ENCODE assay signal across 8 mouse cellular contexts in genomic region chr5:129008412-129008826, GRCm38 (mm10). TPM values are rescaled to one million over a fixed set of nuclear protein-coding genes. Genes with fewer than 3 reads are reported as not detected.
DNase-seq lines count a peak whose midpoint lies in the region; ATAC-seq and TF ChIP-seq lines count a peak whose summit lies in the region.

Stx2 (minus strand) TSS chr5:129008574.

- no peak; a peak in 2 of 4 replicates for TF ChIP-seq EP300 in MEL (IDR thresholded peaks at IDR 0.05; ENCODE audit: low read depth in 1 of 2, low read length in 2 of 2)

- TF ChIP-seq CTCF in MEL (IDR thresholded peaks at IDR 0.05 in 2 of 3, conservative IDR thresholded peaks at IDR 0.05 in 1 of 3; ENCODE audit: control insufficient read depth in 1 of 3, insufficient read depth in 1 of 3, low read depth in 2 of 3, low read length in 3 of 3, poor library complexity in 1 of 3, severe bottlenecking in 1 of 3) = no peak
- TF ChIP-seq CTCF in cerebellum, adult 2 months (IDR thresholded peaks at IDR 0.05; ENCODE audit: borderline replicate concordance, insufficient read depth, low read depth, low read length) = no peak
- no peak for TF ChIP-seq CTCF in forebrain, postnatal 0 days (IDR thresholded peaks at IDR 0.05; ENCODE audit: low read depth)
- no peak for TF ChIP-seq CTCF in layer of hippocampus, adult 2 months (conservative IDR thresholded peaks at IDR 0.05)
- no peak for TF ChIP-seq CTCF in lung, adult 2 months (IDR thresholded peaks at IDR 0.05; ENCODE audit: insufficient read depth, low read length)

- H3K4me1 ChIP-seq in MEL (ENCODE audit: control insufficient read depth in 1 of 2, insufficient read depth in 2 of 2, low read length in 2 of 2) = peaks cover 8 to 55% of the 10 kb centered on the region in 2 experiments
- no peaks in the 10 kb centered on the region for H3K4me1 ChIP-seq in cerebellum, adult 2 months (ENCODE audit: control insufficient read depth, insufficient read depth, low read length)
- 0 out of 2 replicates have a peak, but pooled peaks cover 8% of the 10 kb centered on the region for H3K4me1 ChIP-seq in forebrain, postnatal 0 days (ENCODE audit: insufficient read depth)
- peaks cover 2% of the 10 kb centered on the region for H3K4me1 ChIP-seq in lung, adult 2 months (ENCODE audit: control insufficient read depth, insufficient read depth, low read length)
- H3K4me1 ChIP-seq in neural tube, embryonic 15.5 days = peaks cover 24% of the 10 kb centered on the region

- H3K9ac ChIP-seq in MEL (ENCODE audit: control insufficient read depth, low read depth, low read length, poor library complexity, severe bottlenecking) = peak within 1 kb of the TSS; percentile 99
- H3K9ac ChIP-seq in forebrain, postnatal 0 days = peak within 1 kb of the TSS; percentile 73
- H3K9ac ChIP-seq in neural tube, embryonic 15.5 days (replicated peaks) = peak within 1 kb of the TSS; percentile 68

- ATAC-seq in forebrain, postnatal 0 days = peak; percentile 95
- ATAC-seq in neural tube, embryonic 15.5 days (ENCODE audit: low FRiP score) = peak; percentile 86

- 1% methylated on average over 39 of the region's 39 CpGs for WGBS in cerebellum, adult 2 months
- WGBS in forebrain, postnatal 0 days = under 1% methylated on average over 39 of the region's 39 CpGs
- WGBS in lung, adult 2 months = under 1% methylated on average over 32 of the region's 39 CpGs
- under 1% methylated on average over 39 of the region's 39 CpGs for WGBS in neural tube, embryonic 15.5 days

- intact Hi-C loops in heart, postnatal 36 days (cut with DNase I) = loop anchor here (1.0 kb wide), 1 partner anchor 12 kb away; the partner anchor contains the start of gene Ran

- peak; percentile 72 to 80 for TF ChIP-seq POLR2A in MEL (IDR thresholded peaks at IDR 0.05; ENCODE audit: control insufficient read depth in 1 of 2, insufficient read depth in 1 of 2, low read depth in 1 of 2, low read length in 2 of 2, poor library complexity in 1 of 2)
- TF ChIP-seq POLR2A in cerebellum, adult 2 months (IDR thresholded peaks at IDR 0.05; ENCODE audit: borderline replicate concordance, insufficient read depth, low read length) = peak; percentile 39; the same call in 1 of the 2 replicates
- TF ChIP-seq POLR2A in lung, adult 2 months (IDR thresholded peaks at IDR 0.05; ENCODE audit: borderline replicate concordance, extremely low read depth, low read depth, low read length) = 0 out of 2 replicates have a peak, but pooled peaks have one; percentile 26

- H3K4me3 ChIP-seq in MEL (ENCODE audit: control insufficient read depth in 1 of 2, insufficient read depth in 1 of 2, low read depth in 2 of 2, low read length in 2 of 2) = peak within 1 kb of the TSS; percentile 95 to 98
- H3K4me3 ChIP-seq in cerebellum, adult 2 months (replicated peaks; ENCODE audit: insufficient read depth, low read depth, low read length) = peak within 1 kb of the TSS; percentile 78
- peak within 1 kb of the TSS; percentile 79 for H3K4me3 ChIP-seq in forebrain, postnatal 0 days (ENCODE audit: low read depth, low read length)
- H3K4me3 ChIP-seq in layer of hippocampus, adult 2 months = peak within 1 kb of the TSS; percentile 81
- H3K4me3 ChIP-seq in lung, adult 2 months (replicated peaks; ENCODE audit: extremely low read depth, low read depth, low read length) = peak within 1 kb of the TSS; percentile 67
- H3K4me3 ChIP-seq in neural tube, embryonic 15.5 days (replicated peaks) = peak within 1 kb of the TSS; percentile 63

- H3K27ac ChIP-seq in MEL (ENCODE audit: control insufficient read depth, low read depth, low read length) = peak within 1 kb of the TSS; percentile 98
- no peak within 1 kb of the TSS for H3K27ac ChIP-seq in cerebellum, adult 2 months (ENCODE audit: insufficient read depth, low read length)
- peak within 1 kb of the TSS; percentile 50; the same call in 1 of the 2 replicates for H3K27ac ChIP-seq in forebrain, postnatal 0 days (ENCODE audit: low read depth, low read length)
- H3K27ac ChIP-seq in layer of hippocampus, adult 2 months = peak within 1 kb of the TSS; percentile 94
- peak within 1 kb of the TSS; percentile 60; the same call in 1 of the 2 replicates for H3K27ac ChIP-seq in neural tube, embryonic 15.5 days (replicated peaks)

- H3K79me2 ChIP-seq in MEL (ENCODE audit: control insufficient read depth, insufficient read depth, low read length, poor library complexity) = peaks cover 39% of the 10 kb centered on the region

- no peak for TF ChIP-seq RAD21 in MEL (IDR thresholded peaks at IDR 0.05; ENCODE audit: low read depth, low read length)

- H3K4me2 ChIP-seq in forebrain, postnatal 0 days (ENCODE audit: low read depth) = peak within 1 kb of the TSS; percentile 73
- peak within 1 kb of the TSS; percentile 77 for H3K4me2 ChIP-seq in neural tube, embryonic 15.5 days

- no peaks in the 10 kb centered on the region for H3K27me3 ChIP-seq in MEL (ENCODE audit: control insufficient read depth in 1 of 2, insufficient read depth in 2 of 2, low read length in 2 of 2)
- H3K27me3 ChIP-seq in cerebellum, adult 2 months (ENCODE audit: control insufficient read depth, insufficient read depth, low read length) = no peaks in the 10 kb centered on the region; the same call in 1 of the 2 replicates
- H3K27me3 ChIP-seq in forebrain, postnatal 0 days (ENCODE audit: insufficient read depth, low read length) = no peaks in the 10 kb centered on the region
- H3K27me3 ChIP-seq in neural tube, embryonic 15.5 days (replicated peaks) = no peaks in the 10 kb centered on the region

- H3K9me3 ChIP-seq in MEL (replicated peaks; ENCODE audit: insufficient read depth, low read length) = no peaks in the 10 kb centered on the region
- no peaks in the 10 kb centered on the region for H3K9me3 ChIP-seq in forebrain, postnatal 0 days (ENCODE audit: low read length)
- H3K9me3 ChIP-seq in neural tube, embryonic 15.5 days (replicated peaks) = no peaks in the 10 kb centered on the region

- DNase-seq in MEL (ENCODE audit: low read depth, low spot score) = peak; percentile 92
- DNase-seq in cerebellum, adult 2 months = peak; percentile 90 to 91
- peak; percentile 90 for DNase-seq in forebrain, postnatal 0 days
- DNase-seq in heart, postnatal 36 days = peak; percentile 94
- peak; percentile 92 to 93 for DNase-seq in layer of hippocampus, adult 2 months (ENCODE audit: low spot score in 2 of 2)
- DNase-seq in lung, adult 2 months = peak; percentile 89
- DNase-seq in testis, postnatal 10 days (ENCODE audit: low spot score) = peak; percentile 97

- H3K36me3 ChIP-seq in MEL (ENCODE audit: control insufficient read depth in 1 of 2, insufficient read depth in 2 of 2, low read length in 2 of 2) = peaks cover 2 to 38% of the 10 kb centered on the region in 2 experiments; a peak in 2 of 4 replicates
- H3K36me3 ChIP-seq in forebrain, postnatal 0 days (ENCODE audit: insufficient read depth) = peaks cover 7% of the 10 kb centered on the region; the same call in 1 of the 2 replicates
- peaks cover 7% of the 10 kb centered on the region; the same call in 1 of the 2 replicates for H3K36me3 ChIP-seq in neural tube, embryonic 15.5 days

TF ChIP-seq in MEL, 35 proteins besides CTCF, POLR2A, EP300 and RAD21 (continues in another document):
- TF ChIP-seq GABPA (IDR thresholded peaks at IDR 0.05; ENCODE audit: low read depth, low read length) (no peak), POLR2AphosphoS2 (IDR thresholded peaks at IDR 0.05; ENCODE audit: low read length) (peak; percentile 51; the same call in 1 of the 2 replicates), JUND (IDR thresholded peaks at IDR 0.05; ENCODE audit: low read depth, low read length) (no peak), ETS1 (IDR thresholded peaks at IDR 0.05; ENCODE audit: low read depth, low read length) (peak; percentile 28; the same call in 1 of the 2 replicates), MXI1 (IDR thresholded peaks at IDR 0.05; ENCODE audit: low read depth, low read length) (peak; percentile 43; the same call in 1 of the 2 replicates), TCF12 (IDR thresholded peaks at IDR 0.05; ENCODE audit: low read depth, low read length) (peak; percentile 56; the same call in 1 of the 2 replicates), MEF2A (IDR thresholded peaks at IDR 0.05; ENCODE audit: extremely low read depth, insufficient replicate concordance, low read depth, low read length, poor library complexity, severe bottlenecking) (no peak), NELFE (IDR thresholded peaks at IDR 0.05; ENCODE audit: low read depth, low read length) (peak; percentile 68), ZC3H11A (IDR thresholded peaks at IDR 0.05; ENCODE audit: low read depth, low read length) (no peak), SIN3A (IDR thresholded peaks at IDR 0.05; ENCODE audit: low read length) (no peak; the same call in 1 of the 2 replicates), ZMIZ1 (IDR thresholded peaks at IDR 0.05; ENCODE audit: low read depth, low read length) (no peak), E2F4 (IDR thresholded peaks at IDR 0.05; ENCODE audit: borderline replicate concordance, low read depth, low read length) (no peak), MYB (IDR thresholded peaks at IDR 0.05; ENCODE audit: low read depth, low read length) (no peak), BHLHE40 (IDR thresholded peaks at IDR 0.05; ENCODE audit: borderline replicate concordance, low read depth, low read length) (no peak), KAT2A (conservative IDR thresholded peaks at IDR 0.05; ENCODE audit: low read depth, low read length) (no peak; the same call in 1 of the 2 replicates), NRF1 (IDR thresholded peaks at IDR 0.05; ENCODE audit: insufficient read depth, low read depth, low read length, poor library complexity, severe bottlenecking) (peak; percentile 95), CHD1 (IDR thresholded peaks at IDR 0.05; ENCODE audit: low read depth, low read length) (no peak), HCFC1 (IDR thresholded peaks at IDR 0.05; ENCODE audit: low read depth, low read length) (peak; percentile 58; the same call in 1 of the 2 replicates), RCOR1 (IDR thresholded peaks at IDR 0.05; ENCODE audit: low read depth, low read length) (0 out of 2 replicates have a peak, but pooled peaks have one; percentile 20), ELF1 (IDR thresholded peaks at IDR 0.05; ENCODE audit: low read depth, low read length) (peak; percentile 73), GATA1 (IDR thresholded peaks at IDR 0.05; ENCODE audit: low read depth, low read length) (no peak)

RNA-seq across cellular contexts. Expression of gene Stx2, which starts in this region (rescaled TPM):
- total RNA-seq in MEL (2012; rRNA removed) = 69.0 and 84.8 TPM in 2 replicates
- 10 to 100 TPM in 1 of 2 experiments, not detected in 1; 97.1 TPM for polyA plus RNA-seq in MEL (2012; ENCODE audit: insufficient read depth in 1 of 2, insufficient read length in 2 of 2, low read depth in 1 of 2, low replicate concordance in 2 of 2, missing spikeins in 1 of 2)
- 21.4 and 21.8 TPM in 2 replicates for polyA plus RNA-seq in cerebellum, adult 2 months (2012; rRNA removed)
- total RNA-seq in forebrain, postnatal 0 days (2014; rRNA removed) = 17.4 and 18.5 TPM in 2 replicates
- polyA plus RNA-seq in forebrain, postnatal 0 days (2015; fragmentation: Nextera tagmentation; extraction: Ambion mirVana) = 9.4 and 12.5 TPM in 2 replicates
- total RNA-seq in heart, postnatal 36 days (2021) = 10 to 100 TPM; 12.2 to 20.5 TPM
- 10 to 100 TPM; 30.9 to 31.8 TPM for total RNA-seq in layer of hippocampus, adult 2 months (2021)
- 21.3 and 26.9 TPM in 2 replicates for polyA plus RNA-seq in lung, adult 2 months (2012; rRNA removed)
- 20.1 and 20.5 TPM in 2 replicates for polyA plus RNA-seq in neural tube, embryonic 15.5 days (2015; fragmentation: Nextera tagmentation; extraction: Ambion mirVana)

Comparison
In these comparisons a context has a peak if more than half of its experiments do, and no peak if none do; other contexts are left out.
1. POLR2A ChIP-seq: peak in every context shown above with its lines; median percentile 76 in MEL; 39 in cerebellum, adult 2 months; 26 in lung, adult 2 months.